Mouse (Mus musculus) retina, postnatal 7 days (tissue): ENCODE data around the gene Muc3.
"Not testable (repeated sequence)": the region's sequence is repeated elsewhere in the genome, so short reads cannot be mapped to it uniquely, and the experiment has no call there.

Source experiments
- DNase-seq: peaks from one replicate; pipeline ENCODE4 v3.0.0-alpha.2; 2012; ENCODE audit warnings: low read depth, low spot score

The Muc3 gene

DNA sequence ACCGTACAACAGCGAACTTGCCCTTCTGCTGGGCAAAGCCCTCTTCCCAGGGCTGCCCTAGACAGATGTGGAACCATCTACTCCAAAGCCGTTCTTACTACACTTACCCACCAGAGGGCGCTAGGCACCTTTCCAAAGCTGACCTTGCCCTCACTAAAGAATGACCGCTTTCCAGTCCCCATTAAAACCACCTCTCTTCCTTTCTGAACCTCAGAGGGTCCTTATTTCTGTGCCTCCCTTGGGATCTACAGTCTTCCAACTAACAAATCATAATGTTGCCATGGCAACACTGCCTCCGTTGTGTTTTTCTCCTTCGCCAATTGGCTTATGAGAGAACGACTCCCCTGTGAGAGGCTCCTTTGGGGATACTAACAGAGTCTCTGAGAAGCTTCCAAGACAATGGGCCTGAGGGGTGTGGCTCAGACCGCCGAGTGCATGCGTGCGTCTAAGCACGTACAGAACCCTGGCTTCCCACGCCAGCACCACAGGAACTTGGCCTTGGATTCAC, 26.4 kb downstream of the Muc3 start:
- DNase-seq, result peak; percentile 46

DNA sequence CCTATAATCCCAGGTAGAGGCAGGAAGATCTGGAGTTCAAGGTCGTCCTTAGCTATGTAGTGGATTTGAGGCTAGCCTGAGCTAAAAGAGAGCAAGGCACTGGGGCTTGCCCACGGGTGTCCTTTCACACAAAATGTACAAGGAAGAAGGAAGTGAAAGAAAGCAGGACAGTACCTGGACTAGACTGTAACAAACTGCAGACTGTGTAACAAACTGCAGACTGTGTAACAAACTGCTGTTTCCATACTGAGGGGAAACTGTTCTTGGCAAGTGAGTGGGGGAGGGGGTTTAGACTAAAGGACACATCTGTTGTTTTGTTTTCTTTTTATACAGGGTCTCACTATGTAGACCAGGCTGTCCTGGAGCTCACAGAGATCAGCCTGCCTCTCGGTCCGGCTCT, 27.8 kb downstream of the Muc3 start:
- DNase-seq, result no peak

DNA sequence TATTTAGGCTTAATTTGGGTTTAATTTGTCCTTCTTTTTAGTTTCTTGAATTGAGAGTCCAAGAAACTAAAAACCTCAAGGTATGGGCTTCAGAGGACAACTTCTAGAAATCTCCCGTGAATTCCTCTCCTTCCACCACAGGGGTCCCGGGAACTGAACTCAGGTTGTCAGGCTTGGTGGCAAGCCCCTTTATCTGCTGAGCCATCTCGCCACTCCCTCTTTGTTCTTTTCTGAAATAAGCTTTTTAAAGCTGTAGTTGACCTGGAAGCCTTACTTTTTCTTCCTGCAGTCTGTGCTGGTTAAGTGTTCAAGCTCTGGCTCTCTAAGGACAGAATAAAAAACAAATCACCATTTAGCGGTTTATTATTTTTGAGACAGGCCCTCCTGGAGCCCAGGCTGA, 30.2 kb downstream of the Muc3 start:
- DNase-seq, result no peak

DNA sequence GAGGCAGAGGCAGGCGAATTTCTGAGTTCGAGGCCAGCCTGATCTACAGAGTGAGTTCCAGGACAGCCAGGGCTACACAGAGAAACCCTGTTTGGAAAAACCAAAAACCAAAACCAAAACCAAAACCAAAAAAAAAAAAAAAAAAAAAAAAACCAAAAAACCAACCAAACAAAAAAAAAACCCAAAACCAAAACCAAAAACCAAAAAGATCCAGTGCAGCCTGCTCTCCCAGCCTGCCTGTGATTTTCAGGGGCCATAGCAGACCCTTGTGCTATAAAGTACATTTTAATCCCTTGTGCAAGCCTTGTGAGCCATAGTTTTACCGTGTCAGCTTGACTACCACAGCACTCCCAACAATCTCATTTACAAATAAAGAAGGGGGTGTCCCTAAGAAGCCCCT, 31.1 kb downstream of the Muc3 start:
- not testable (repeated sequence) for DNase-seq

DNA sequence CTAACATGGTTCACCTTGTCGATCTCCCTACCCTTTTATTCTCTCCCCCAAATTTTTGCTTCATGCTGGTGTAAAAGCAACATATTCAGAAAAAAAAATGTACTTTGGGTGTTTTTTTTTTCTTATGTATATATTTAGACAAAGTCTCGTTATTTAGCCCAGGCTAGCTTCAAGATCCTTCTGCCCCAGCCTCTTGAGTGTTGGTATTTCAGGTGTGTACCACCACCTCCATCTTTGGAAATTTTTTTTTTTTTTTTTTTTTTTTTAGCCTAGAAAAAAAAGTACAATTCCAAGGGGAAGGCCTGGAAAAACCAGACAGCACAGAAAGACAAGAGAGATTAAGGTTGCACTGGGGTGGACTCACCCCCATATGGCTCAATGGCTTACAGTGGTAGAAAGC, 32.1 kb downstream of the Muc3 start:
- DNase-seq, result no peak

DNA sequence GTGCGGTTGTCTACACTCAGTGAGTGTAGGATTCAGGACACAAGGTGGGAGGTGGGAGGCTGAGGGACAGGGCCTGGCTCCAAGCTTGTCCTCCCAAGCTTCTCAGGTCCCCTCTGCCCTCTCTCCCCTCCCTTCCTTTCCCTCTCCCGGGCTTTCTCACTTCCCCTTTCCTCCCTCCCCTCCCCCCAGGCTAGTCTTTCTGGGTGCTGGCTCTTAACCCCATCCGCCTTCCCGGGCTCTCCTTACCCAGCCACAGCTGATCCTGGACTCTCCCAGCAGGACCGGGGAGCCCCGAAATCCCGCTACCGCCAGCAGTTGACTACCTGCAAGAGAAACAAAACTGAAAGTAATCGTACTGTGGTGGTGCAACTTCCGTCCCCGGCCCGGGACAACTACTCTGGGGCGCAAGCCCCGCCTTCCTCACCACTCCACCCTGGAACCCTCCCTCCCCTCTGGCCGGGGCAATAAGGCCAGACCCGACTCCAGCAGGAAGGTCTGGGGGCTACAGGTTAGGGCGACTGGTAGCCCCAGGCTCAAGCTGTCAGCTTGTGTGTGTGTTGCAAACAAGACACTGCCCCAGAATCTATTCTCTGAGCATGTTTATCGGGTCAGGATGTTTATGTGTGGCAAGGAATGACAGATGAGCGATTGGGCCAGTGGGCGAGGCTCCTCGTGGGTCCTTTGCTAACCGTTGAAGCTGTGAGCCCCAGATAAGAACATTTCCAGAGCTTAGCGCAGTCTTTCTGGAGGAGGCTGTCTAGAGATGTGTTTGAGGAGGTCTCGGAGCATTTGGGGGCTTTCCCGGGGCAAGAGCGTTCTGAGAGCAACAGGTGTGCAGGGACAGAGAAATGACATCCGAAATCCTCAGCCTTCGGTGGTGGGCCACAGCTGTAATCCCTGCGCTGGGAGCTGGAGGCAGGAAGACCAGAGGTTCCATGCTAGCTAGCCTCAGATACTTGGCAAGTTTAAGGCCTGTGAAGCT, 33.0 kb downstream of the Muc3 start, which contains the start of gene Trim56:
Trim56 (minus strand) TSS at position 344 of the 982 bp plus-strand sequence.
- DNase-seq, result no peak

DNA sequence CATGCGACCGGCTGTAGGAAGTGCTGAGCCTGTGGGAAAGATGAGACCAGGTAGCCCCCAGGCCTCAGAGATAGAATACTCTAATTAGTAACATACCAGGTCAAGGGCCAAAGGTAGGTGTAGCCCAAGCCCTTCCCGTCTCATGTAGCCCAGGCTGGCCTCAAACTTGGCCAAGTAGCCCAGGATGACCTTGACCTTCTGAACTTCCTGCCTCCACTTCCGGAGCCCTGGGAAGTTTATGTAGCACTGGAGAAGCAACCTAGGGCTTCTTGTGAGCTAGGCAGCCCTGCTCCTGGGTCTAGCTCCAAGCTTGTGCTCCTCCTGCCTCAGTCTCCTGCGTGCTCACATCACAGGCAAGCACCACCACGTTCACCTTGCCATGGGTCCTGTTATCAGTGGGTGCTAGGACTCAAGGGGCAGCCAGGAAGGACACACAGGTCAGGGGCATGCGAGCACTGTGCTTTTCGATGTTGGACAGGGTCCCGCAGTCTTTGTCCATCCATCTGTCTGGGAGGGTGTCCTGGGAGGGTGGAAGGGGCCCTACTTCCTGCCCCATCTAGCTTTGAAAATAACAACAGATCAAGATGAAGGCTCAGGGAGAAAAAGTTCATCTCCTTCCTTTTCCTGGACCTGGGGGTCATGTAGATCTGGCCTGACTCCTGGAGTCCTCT, 34.1 kb downstream of the Muc3 start:
- no peak for DNase-seq

DNA sequence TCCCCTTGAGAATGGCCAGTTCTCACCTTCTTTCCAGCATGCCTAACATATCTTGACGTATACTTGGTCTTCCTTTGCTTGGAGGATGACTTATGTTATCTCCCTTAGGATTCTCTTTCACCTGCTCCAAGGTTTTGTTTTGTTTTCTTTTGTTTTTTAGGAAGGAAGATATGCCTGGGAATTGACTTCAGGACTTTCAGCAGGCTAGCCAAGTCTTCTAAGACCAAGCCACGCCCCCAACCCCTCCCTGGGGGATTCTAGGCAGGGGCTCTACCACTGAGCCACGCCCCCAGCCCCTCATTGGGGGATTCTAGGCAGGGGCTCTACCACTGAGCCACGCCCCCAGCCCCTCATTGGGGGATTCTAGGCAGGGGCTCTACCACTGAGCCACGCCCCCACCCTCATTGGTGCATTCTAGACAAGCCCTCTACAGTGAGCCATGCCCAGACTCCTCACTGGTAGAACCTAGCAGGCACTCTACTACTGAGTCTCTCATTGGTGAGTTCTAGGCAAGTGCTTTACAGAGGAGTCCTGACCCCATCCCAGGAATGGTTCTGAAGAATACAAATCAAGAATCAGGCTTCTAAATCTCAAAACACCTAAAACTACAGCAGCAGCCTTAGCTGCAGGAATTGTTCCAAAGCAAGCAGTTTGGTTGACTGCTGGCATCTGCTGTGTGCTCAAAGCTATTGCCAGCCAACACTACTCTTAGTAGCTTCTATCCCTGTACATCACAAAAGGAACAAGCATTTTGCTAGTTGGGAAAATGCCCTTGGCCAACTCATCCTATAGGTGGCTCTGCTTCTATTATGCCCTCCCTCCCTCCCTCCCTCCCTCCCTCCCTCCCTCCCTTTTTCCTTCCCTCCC, 37.3 kb downstream of the Muc3 start:
- no peak for DNase-seq

DNA sequence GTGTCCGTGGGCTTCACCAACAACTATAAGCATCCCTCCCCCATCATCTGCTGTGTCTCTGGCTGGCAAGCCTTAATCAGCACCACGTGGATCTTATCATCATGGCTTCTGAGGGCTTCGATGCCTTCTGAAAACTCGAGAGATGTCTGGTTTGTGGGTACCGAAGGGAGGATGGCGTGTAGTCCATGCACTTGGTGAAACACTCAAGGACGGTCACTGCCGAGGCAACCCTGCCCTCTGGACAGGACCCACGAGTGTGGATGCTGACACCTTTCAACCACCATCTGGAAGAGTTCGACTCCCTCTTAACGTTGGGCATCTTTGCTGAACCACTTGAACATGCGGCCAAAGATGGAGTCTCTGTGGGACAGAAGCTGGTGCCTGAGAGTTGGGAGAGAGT, 38.3 kb downstream of the Muc3 start:
- DNase-seq, result no peak

DNA sequence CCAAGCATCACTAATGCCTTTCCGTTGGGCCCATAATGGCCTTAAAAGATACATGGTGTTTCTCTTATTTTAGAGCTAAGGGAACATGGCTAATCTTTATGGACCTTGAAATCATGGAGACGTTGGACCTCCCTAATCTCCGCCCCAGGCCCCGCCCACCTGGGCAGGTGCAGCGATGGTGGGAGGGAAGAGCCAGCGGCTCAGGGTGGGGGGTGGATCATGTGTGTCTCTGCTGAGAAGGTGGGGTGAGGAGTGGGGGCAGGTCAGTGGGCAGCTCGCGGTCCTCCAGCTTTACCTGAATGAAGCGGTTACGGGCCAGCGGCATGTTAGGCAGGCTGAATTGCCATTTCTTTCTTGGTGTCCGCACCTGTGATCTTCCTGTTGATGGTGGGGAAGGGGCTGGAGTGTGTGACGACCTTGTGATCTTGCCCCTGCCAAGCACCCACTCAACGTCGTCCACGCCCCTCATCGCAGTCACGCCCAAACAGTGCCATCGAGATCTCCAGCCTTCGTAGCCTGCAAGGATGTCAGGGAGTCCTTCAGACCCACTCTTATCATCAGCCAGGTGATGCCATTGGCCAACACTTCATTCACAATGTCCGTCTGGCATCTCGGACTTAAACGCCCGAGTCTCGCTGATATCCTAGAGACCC, 39.1 kb downstream of the Muc3 start:
- DNase-seq, result no peak

DNA sequence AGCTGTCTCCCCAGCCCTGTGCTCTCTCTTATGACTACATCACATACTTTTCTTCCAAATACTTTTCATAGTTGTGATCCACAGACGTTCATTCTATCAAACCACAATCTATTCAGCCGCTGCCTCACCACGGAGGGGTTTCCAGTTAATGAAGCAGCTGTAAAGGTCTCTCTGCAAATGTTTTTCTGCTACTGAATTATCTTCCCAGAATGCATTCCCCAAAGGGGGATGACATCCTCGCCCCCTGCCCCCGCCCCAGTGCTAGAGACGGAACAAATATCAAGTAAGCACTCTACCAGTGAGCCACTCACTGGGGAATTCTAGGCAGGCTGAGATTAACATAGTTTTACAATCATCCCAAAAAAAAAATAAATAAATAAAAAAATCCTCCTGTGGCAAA, 41.0 kb downstream of the Muc3 start:
- no peak for DNase-seq

DNA sequence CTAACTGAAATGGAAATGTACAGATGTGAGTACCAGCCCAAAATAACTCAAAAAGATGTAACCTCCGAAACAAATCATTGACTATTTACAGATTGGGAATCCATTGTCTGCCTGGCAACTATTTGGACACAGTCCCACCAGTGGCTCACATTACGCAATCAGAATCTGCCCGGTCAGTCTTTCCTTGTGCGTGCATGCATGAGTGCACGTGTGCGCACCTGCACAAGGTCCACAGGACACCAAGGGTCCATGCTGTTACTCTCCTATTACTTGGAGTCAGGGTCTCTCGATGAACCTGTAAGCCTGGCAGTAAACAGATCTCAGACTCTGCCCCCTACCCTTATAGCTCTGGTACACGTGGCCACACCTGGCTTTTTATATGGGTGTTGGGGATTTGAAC, 41.5 kb downstream of the Muc3 start:
- DNase-seq, result no peak

DNA sequence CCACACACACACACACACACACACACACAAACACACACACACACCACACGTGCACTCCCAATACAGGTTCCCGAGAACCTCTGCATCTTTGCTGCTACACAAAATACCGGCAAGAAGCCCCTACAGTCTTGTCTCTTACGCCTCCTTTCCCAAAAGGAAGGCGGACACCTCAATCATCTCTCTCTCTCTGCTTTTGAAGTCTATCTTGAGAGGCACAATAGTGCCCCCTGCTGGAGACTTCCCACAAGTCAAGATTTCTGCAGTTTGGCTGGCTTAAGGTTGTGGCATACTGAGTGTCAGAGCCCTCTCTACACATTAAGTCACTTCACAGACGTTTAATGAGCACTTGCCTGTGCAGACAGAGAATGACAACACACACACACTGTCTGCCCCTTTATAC, 42.1 kb downstream of the Muc3 start:
- DNase-seq, result peak; percentile 78

DNA sequence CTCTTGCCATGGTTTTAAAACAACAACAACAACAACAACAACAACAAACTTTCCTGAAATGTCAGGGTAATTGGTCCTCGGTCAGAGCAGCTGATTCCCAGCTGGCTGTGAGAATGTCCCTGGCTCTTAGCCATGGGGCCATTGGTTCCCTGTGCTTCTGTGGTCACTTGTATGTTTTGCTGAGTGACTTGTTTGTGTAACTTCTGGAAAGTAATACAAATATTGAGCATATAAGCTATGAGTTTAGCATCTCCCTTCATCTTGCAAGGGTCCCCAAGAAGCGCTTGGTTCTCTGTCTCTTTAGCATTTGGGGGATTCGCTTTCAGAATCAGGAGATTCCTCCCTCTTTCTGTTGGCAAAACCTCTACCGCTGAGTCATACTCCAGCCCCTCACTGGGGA, 42.7 kb downstream of the Muc3 start:
- no peak for DNase-seq

DNA sequence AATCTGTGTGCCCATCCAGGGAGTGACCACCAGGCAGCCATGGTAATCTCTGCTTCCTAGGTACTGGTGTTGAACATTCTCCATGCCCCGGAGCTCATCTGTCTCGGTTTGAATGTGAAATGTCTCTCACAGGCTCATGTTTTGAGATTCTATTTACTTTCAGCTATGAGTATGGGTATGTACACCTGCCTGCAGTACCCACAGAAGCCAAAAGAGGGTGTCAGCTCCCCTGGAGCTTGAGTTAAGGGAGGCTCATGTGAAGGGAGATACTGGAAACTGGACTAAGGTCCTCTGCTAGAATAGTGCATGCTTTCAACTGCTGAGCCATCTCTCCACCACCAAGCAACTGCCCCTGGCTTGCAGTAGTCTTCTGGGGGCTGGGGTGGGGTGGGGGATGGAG, 45.2 kb downstream of the Muc3 start:
- DNase-seq, result no peak

DNA sequence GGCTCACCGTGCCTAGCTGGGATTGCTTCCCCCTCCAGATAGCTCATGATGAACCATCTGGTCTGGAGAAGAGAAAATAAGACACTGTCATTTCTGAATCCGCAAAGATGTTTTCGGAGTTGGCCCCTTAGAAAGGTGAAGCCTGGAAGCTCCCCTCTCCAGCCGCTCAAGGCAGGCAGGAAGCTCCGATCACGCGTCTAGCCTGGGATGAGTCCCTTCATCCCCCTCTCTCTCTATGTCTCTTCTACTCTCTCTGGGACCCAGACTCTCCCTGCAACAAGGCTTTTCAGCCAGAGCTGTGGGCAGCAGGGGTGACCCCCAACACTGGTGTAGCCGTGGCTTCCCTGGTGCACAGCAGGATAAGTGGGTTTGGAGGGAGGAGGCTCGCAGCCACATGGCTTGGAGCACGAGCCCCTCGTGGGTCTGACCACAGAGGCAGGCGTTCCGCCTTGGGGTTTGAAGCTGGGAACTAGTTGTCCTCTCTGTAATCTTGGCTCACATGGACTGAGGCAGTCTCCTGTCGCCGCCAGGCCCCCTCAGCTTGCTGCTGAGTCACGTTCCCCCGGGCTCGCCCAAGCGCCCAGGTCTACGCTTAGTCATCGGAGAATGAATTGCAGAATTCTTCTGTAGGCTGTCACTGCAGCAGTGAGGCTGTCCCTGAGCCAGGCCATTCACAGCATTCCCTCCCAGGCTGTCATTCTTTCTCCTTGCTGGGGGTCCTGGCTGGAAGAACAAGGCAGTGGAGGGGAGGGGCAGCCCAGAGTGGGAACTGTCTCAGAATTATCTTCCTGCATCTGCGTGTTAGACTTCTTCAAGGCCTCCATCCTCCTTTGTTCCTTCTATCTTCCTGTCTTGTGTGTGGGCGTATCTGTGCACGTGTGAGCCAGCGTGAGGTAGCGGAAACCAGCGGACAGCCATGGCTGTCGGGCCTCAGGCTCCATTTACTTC, 46.3 kb downstream of the Muc3 start:
- DNase-seq, result no peak

DNA sequence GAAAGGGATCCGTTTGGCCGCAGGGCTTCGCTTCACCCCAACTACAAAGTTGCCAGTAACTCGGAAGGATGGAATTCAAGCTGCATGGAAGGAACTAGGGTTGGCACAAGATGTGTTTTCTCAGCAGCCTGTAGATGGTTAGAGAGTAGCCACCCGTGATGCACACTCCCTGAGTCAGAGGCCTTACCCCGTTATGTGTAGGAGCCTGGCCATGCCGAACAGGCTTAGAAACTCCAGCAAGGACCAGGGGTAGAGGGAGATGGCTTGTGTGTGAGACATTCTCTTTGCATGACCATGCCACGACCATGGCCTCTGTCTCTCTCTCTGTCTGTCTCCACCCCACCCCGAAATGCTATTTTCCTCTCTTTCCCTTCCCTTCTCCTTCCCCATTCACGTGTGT, 47.0 kb downstream of the Muc3 start:
- DNase-seq, result no peak

DNA sequence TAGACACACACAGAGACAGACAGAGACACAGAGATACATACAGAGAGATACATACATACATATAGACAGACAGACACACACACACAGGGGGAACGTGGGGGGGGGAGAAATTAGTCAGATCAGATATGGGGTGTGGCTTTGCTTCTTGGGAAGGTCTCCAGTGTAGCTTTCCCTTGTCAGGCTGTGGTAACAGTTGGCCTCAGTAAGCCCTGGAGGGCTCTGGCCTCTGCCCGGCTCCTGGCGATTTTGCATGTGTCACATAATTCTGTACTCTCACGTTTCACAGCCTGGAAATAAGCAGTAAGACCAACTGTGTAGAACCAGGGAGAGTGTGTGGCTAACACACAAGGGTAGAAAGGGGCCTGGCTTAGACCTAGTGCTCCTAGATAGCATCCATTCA, 48.5 kb downstream of the Muc3 start:
- no peak for DNase-seq

DNA sequence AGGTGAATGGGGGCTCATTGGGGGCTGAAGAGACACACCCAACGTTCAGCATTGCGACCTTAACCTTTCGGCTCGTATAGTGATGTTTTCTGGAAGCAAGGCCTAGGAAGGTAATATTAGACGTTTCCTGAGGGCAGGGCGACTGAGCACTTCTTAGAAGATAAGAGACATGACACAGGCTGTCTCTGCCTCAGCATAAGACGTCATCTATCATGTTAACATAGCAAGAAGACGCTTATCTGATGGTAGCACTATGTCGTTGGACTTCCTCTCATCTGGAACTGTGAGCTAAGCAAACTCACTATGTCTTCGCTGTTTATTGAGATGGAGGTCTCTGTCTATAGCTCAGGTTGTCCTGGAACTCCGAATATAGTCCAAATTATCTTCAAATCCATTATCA, 50.7 kb downstream of the Muc3 start:
- no peak for DNase-seq

DNA sequence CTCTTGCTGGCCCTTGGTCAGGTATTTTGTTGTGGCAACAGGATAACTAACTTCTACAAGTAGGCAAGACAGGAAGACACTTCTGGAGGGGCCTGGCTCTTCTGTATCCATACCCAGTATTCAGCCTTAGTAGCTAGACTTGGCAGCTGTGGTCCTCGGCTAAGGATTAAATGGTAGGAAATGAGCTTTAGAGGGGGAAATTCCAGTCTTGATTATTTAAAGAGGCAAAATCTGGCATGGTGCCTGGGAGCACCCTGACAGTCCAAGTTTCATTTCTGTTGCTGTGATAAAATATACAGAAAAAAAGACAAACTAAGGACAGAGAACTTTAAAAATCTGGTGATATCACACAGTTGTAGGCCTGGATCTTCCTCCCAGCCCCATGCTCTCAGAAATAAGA, 53.1 kb downstream of the Muc3 start:
- DNase-seq, result no peak
